25 mouse cellular contexts compared by ENCODE assay signal in genomic region chr10:89515813-89516212, GRCm38 (mm10). TPM values are rescaled to one million over a fixed set of nuclear protein-coding genes. Genes with fewer than 3 reads are reported as not detected.
"Had no signal": no experiment of that assay in that cellular context is flagged by ENCODE, and none has a peak within 500 bp of the region (broad histone marks: within the 10 kb centered on the region; RNA-seq: fewer than 3 reads in every experiment).

No protein-coding gene starts in this region.

- H3K9ac ChIP-seq: liver, embryonic 15.5 days; liver, postnatal 0 days; lung, embryonic 15.5 days; midbrain, embryonic 12.5 days; neural tube, embryonic 13.5 days; neural tube, embryonic 15.5 days had no signal

- H3K4me3 ChIP-seq: liver, embryonic 15.5 days; lung, embryonic 15.5 days; megakaryocyte, embryonic 14.5 days; midbrain, embryonic 12.5 days; neural tube, embryonic 13.5 days; neural tube, embryonic 15.5 days had no signal

- H3K4me2 ChIP-seq: liver, embryonic 15.5 days; lung, embryonic 15.5 days; midbrain, embryonic 12.5 days; neural tube, embryonic 13.5 days; neural tube, embryonic 15.5 days had no signal

- H3K36me3 ChIP-seq: liver, embryonic 15.5 days; lung, embryonic 15.5 days; midbrain, embryonic 12.5 days; neural tube, embryonic 13.5 days; neural tube, embryonic 15.5 days had no signal

- DNase-seq: liver, postnatal 0 days; lung, adult 2 months; lung, postnatal 14 days; lung, postnatal 36 days; midbrain, embryonic 14.5 days; retina, postnatal 1 day; right cerebral cortex, adult 18-20 months; right cerebral cortex, postnatal 25 days; right cerebral cortex, postnatal 4 days; spleen, adult 18-20 months; thymus, adult 18-20 months; thymus, postnatal 14 days; thymus, postnatal 36 days had no signal

- H3K27me3 ChIP-seq: liver, embryonic 15.5 days; lung, embryonic 15.5 days; megakaryocyte, embryonic 14.5 days; midbrain, embryonic 12.5 days; neural tube, embryonic 13.5 days; neural tube, embryonic 15.5 days had no signal

- H3K27ac ChIP-seq: liver, embryonic 15.5 days; lung, embryonic 15.5 days; macrophage; midbrain, embryonic 12.5 days; neural tube, embryonic 13.5 days; neural tube, embryonic 15.5 days had no signal

- ATAC-seq: liver, postnatal 0 days; lung, postnatal 0 days had no signal

- H3K4me1 ChIP-seq: lung, embryonic 15.5 days; midbrain, embryonic 12.5 days; neural tube, embryonic 13.5 days; neural tube, embryonic 15.5 days had no signal

- H3K9me3 ChIP-seq: liver, embryonic 15.5 days; lung, embryonic 15.5 days; megakaryocyte, embryonic 14.5 days; midbrain, embryonic 12.5 days; neural tube, embryonic 13.5 days; neural tube, embryonic 15.5 days had no signal

RNA-seq across cellular contexts. Expression of gene Nr1h4, which starts 17.6 kb away (rescaled TPM):
- total RNA-seq: megakaryocyte progenitor cell, adult 5-6 weeks; midbrain, postnatal 0 days; monocyte, adult 5-6 weeks had no signal
- polyA plus RNA-seq: macrophage; midbrain, embryonic 12.5 days; midbrain, embryonic 14.5 days; midbrain, postnatal 0 days; neural tube, embryonic 11.5 days; neural tube, embryonic 13.5 days; neural tube, embryonic 15.5 days had no signal
